Mouse (Mus musculus) 416B (cell line): ENCODE measurements around the gene Rab3a.

Experiments
- DNase-seq: peaks from one replicate; pipeline ENCODE4 v3.0.0; 2011; ENCODE audit warnings: low read depth

Gene Rab3a

GRCm38 (mm10) chr8:70801830-70802229 lies 47.4 kb downstream of the Rab3a start:
- DNase-seq: no peak

GRCm38 (mm10) chr8:70802786-70803510 lies 48.5 kb downstream of the Rab3a start:
- no peak for DNase-seq

GRCm38 (mm10) chr8:70803761-70804480 lies 49.4 kb downstream of the Rab3a start:
- DNase-seq: peak; percentile 71

GRCm38 (mm10) chr8:70804481-70805206 lies 50.2 kb downstream of the Rab3a start, which contains the start of gene Mast3:
TSS of gene Mast3 (minus strand) at chr8:70805054.
- DNase-seq: peak; percentile 87

- peak; percentile 65 for DNase-seq
Observed at GRCm38 (mm10) chr8:70806541-70806940, 52.1 kb downstream of the Rab3a start.

GRCm38 (mm10) chr8:70807304-70807703 lies 52.8 kb downstream of the Rab3a start:
- DNase-seq: no peak

- no peak for DNase-seq
Observed at GRCm38 (mm10) chr8:70808239-70808638, 53.8 kb downstream of the Rab3a start, which contains the start of gene Il12rb1. TSS of gene Il12rb1 (plus strand) at chr8:70808449.
